Mouse (Mus musculus) heart, embryonic 12.5 days (tissue): Measurements from ENCODE around the gene Bace1. TPM values are rescaled to one million over a fixed set of nuclear protein-coding genes. Genes with fewer than 3 reads are reported as not detected.
A peak's percentile ranks its signal among the peaks of the same experiment; 100 is the strongest.

Source experiments
- ATAC-seq: fragments of 200-750 bp; cut with Nextera tagmentation; 2 replicates; pipeline ENCODE4 v1.8.0; 2017; ENCODE audit warnings: moderate TSS enrichment, moderate library complexity; ENCODE audit not compliant: insufficient number of reproducible peaks, low FRiP score
- H3K27ac ChIP-seq: fragments of 300-500 bp; sonication (generic); 2 replicates; pipeline ENCODE4 v1.5.1; 2016; ENCODE audit warnings: mild to moderate bottlenecking, moderate library complexity; ENCODE audit not compliant: poor library complexity, severe bottlenecking
- H3K27me3 ChIP-seq: fragments of 300-500 bp; sonication (generic); replicated peaks from 2 replicates; pipeline ENCODE4 v1.6.1; 2016; ENCODE audit warnings: mild to moderate bottlenecking, moderate library complexity
- H3K36me3 ChIP-seq: fragments of 300-500 bp; sonication (generic); 2 replicates; pipeline ENCODE4 v1.6.1; 2016; ENCODE audit warnings: mild to moderate bottlenecking, moderate library complexity
- H3K4me1 ChIP-seq: fragments of 300-500 bp; sonication (generic); replicated peaks from 2 replicates; pipeline ENCODE4 v1.6.1; 2016; ENCODE audit warnings: mild to moderate bottlenecking
- H3K4me2 ChIP-seq: fragments of 300-500 bp; sonication (generic); 2 replicates; pipeline ENCODE4 v1.6.1; 2016; ENCODE audit warnings: mild to moderate bottlenecking, moderate library complexity
- H3K4me3 ChIP-seq: fragments of 300-500 bp; sonication (generic); 2 replicates; pipeline ENCODE4 v1.5.1; 2016; ENCODE audit warnings: mild to moderate bottlenecking
- H3K9ac ChIP-seq: fragments of 300-500 bp; sonication (generic); 2 replicates; pipeline ENCODE4 v1.6.1; 2016; ENCODE audit warnings: mild to moderate bottlenecking, moderate library complexity
- H3K9me3 ChIP-seq: fragments of 300-500 bp; sonication (generic); replicated peaks from 2 replicates; pipeline ENCODE4 v1.6.1; 2016; ENCODE audit warnings: mild to moderate bottlenecking, moderate library complexity
- WGBS: fragments of 180-500 bp; shearing (Covaris S2); methylation state at CpG from one replicate; pipeline ENCODE4 v1.1.7; 2016; 5-methylcytosine and 5-hydroxymethylcytosine counted together
- polyA plus RNA-seq: library from polyadenylated mRNA; unstranded; fragments of >200 nt; fragmentation: Nextera tagmentation; extraction: Ambion mirVana; gene quantifications from 2 replicates; pipeline ENCODE4 v1.2.1, GENCODE M21; 2016

The Bace1 gene
- polyA plus RNA-seq, 1 experiment from 2014 or later, result 21.4 TPM

GRCm38 (mm10) chr9:45850528-45851155, 12.3 kb downstream of the Bace1 start:
- H3K9ac ChIP-seq, result no peak overlapping the region
- H3K36me3 ChIP-seq, result peaks cover 26% of the 10 kb centered on the region
- no peak for ATAC-seq
- 70% methylated on average over 8 of the region's 8 CpGs for WGBS
- no peak overlapping the region for H3K4me2 ChIP-seq
- H3K27ac ChIP-seq, result peak overlapping the region; percentile 77
- no peaks in the 10 kb centered on the region for H3K9me3 ChIP-seq
- H3K27me3 ChIP-seq, result no peaks in the 10 kb centered on the region
- H3K4me3 ChIP-seq, result no peak overlapping the region
- H3K4me1 ChIP-seq, result peaks cover 38% of the 10 kb centered on the region

- no peaks in the 10 kb centered on the region for H3K9me3 ChIP-seq
- H3K4me3 ChIP-seq, result no peak overlapping the region
- peaks cover 33% of the 10 kb centered on the region for H3K36me3 ChIP-seq
- H3K4me1 ChIP-seq, result peaks cover 38% of the 10 kb centered on the region
- H3K4me2 ChIP-seq, result no peak overlapping the region
- H3K27me3 ChIP-seq, result no peaks in the 10 kb centered on the region
- no peak overlapping the region for H3K27ac ChIP-seq
- 58% methylated on average over 5 of the region's 5 CpGs for WGBS
- no peak for ATAC-seq
- H3K9ac ChIP-seq, result no peak overlapping the region
Measured at GRCm38 (mm10) chr9:45851330-45851729, 12.9 kb downstream of the Bace1 start.

- WGBS, result 90% methylated on average over 2 of the region's 2 CpGs
- H3K27me3 ChIP-seq, result no peaks in the 10 kb centered on the region
- no peaks in the 10 kb centered on the region for H3K9me3 ChIP-seq
- no peak overlapping the region for H3K4me3 ChIP-seq
- H3K9ac ChIP-seq, result no peak overlapping the region
- no peak overlapping the region for H3K27ac ChIP-seq
- no peak overlapping the region for H3K4me2 ChIP-seq
- peaks cover 38% of the 10 kb centered on the region for H3K36me3 ChIP-seq
- H3K4me1 ChIP-seq, result peaks cover 38% of the 10 kb centered on the region
- ATAC-seq, result no peak
Measured at GRCm38 (mm10) chr9:45851776-45852175, 13.4 kb downstream of the Bace1 start.

- no peak overlapping the region for H3K27ac ChIP-seq
- no peak overlapping the region for H3K9ac ChIP-seq
- peaks cover 32% of the 10 kb centered on the region for H3K4me1 ChIP-seq
- no peaks in the 10 kb centered on the region for H3K9me3 ChIP-seq
- no peak for ATAC-seq
- no peak overlapping the region for H3K4me3 ChIP-seq
- WGBS, result 92% methylated on average over 2 of the region's 2 CpGs
- H3K36me3 ChIP-seq, result peaks cover 57% of the 10 kb centered on the region
- H3K27me3 ChIP-seq, result no peaks in the 10 kb centered on the region
- no peak overlapping the region for H3K4me2 ChIP-seq
Measured at GRCm38 (mm10) chr9:45853695-45854094, 15.3 kb downstream of the Bace1 start.

GRCm38 (mm10) chr9:45854136-45854535, 15.8 kb downstream of the Bace1 start:
- WGBS, result 77% methylated on average over 1 of the region's 1 CpGs
- H3K36me3 ChIP-seq, result peaks cover 61% of the 10 kb centered on the region
- ATAC-seq, result no peak
- H3K4me2 ChIP-seq, result no peak overlapping the region
- H3K27me3 ChIP-seq, result no peaks in the 10 kb centered on the region
- H3K27ac ChIP-seq, result no peak overlapping the region
- H3K9me3 ChIP-seq, result no peaks in the 10 kb centered on the region
- peaks cover 28% of the 10 kb centered on the region for H3K4me1 ChIP-seq
- no peak overlapping the region for H3K9ac ChIP-seq
- no peak overlapping the region for H3K4me3 ChIP-seq

- Histone ChIP-seq H3K4me1 (no peaks in the 10 kb centered on the region), H3K9me3 (no peaks in the 10 kb centered on the region), H3K27me3 (no peaks in the 10 kb centered on the region), H3K27ac (no peak overlapping the region), H3K36me3 (peaks cover 96% of the 10 kb centered on the region), H3K4me2 (no peak overlapping the region), H3K4me3 (no peak overlapping the region), H3K9ac (no peak overlapping the region)
- no peak for ATAC-seq
- WGBS, result 90% methylated on average over 10 of the region's 10 CpGs
Measured at GRCm38 (mm10) chr9:45859364-45859763, 21.0 kb downstream of the Bace1 start.

GRCm38 (mm10) chr9:45861813-45862212, 23.4 kb downstream of the Bace1 start:
- Histone ChIP-seq H3K9ac (no peak overlapping the region), H3K27me3 (no peaks in the 10 kb centered on the region), H3K4me3 (no peak overlapping the region), H3K27ac (no peak overlapping the region), H3K4me2 (no peak overlapping the region), H3K9me3 (no peaks in the 10 kb centered on the region), H3K36me3 (peaks cover 94% of the 10 kb centered on the region), H3K4me1 (no peaks in the 10 kb centered on the region)
- no peak for ATAC-seq
- WGBS, result 90% methylated on average over 7 of the region's 7 CpGs

GRCm38 (mm10) chr9:45869181-45869580, 30.8 kb downstream of the Bace1 start:
- no peak overlapping the region for H3K4me2 ChIP-seq
- no peak overlapping the region for H3K27ac ChIP-seq
- no peaks in the 10 kb centered on the region for H3K4me1 ChIP-seq
- H3K4me3 ChIP-seq, result no peak overlapping the region
- H3K27me3 ChIP-seq, result no peaks in the 10 kb centered on the region
- no peak overlapping the region for H3K9ac ChIP-seq
- H3K36me3 ChIP-seq, result peaks cover 85% of the 10 kb centered on the region
- WGBS, result 96% methylated on average over 3 of the region's 3 CpGs
- ATAC-seq, result no peak
- no peaks in the 10 kb centered on the region for H3K9me3 ChIP-seq

GRCm38 (mm10) chr9:45870265-45870664, 31.9 kb downstream of the Bace1 start:
- peaks cover 81% of the 10 kb centered on the region for H3K36me3 ChIP-seq
- H3K4me2 ChIP-seq, result no peak overlapping the region
- 89% methylated on average over 3 of the region's 3 CpGs for WGBS
- H3K9ac ChIP-seq, result no peak overlapping the region
- no peak for ATAC-seq
- H3K9me3 ChIP-seq, result no peaks in the 10 kb centered on the region
- H3K4me3 ChIP-seq, result no peak overlapping the region
- no peaks in the 10 kb centered on the region for H3K4me1 ChIP-seq
- H3K27ac ChIP-seq, result no peak overlapping the region
- H3K27me3 ChIP-seq, result no peaks in the 10 kb centered on the region

- Histone ChIP-seq H3K27me3 (no peaks in the 10 kb centered on the region), H3K9ac (no peak overlapping the region), H3K27ac (no peak overlapping the region), H3K9me3 (no peaks in the 10 kb centered on the region), H3K4me2 (no peak overlapping the region), H3K4me3 (no peak overlapping the region), H3K36me3 (peaks cover 61% of the 10 kb centered on the region), H3K4me1 (no peaks in the 10 kb centered on the region)
- no peak for ATAC-seq
- 76% methylated on average over 2 of the region's 2 CpGs for WGBS
Measured at GRCm38 (mm10) chr9:45877928-45878327, 39.5 kb downstream of the Bace1 start.

- ATAC-seq, result no peak
- H3K36me3 ChIP-seq, result peaks cover 89% of the 10 kb centered on the region
- H3K9me3 ChIP-seq, result no peaks in the 10 kb centered on the region
- H3K4me1 ChIP-seq, result no peaks in the 10 kb centered on the region
- no peak overlapping the region for H3K27ac ChIP-seq
- H3K9ac ChIP-seq, result no peak overlapping the region
- no peak overlapping the region for H3K4me2 ChIP-seq
- H3K27me3 ChIP-seq, result no peaks in the 10 kb centered on the region
- H3K4me3 ChIP-seq, result no peak overlapping the region
Measured at GRCm38 (mm10) chr9:45893681-45894080, 55.3 kb downstream of the Bace1 start.

- WGBS, result 51% methylated on average over 4 of the region's 4 CpGs
- Histone ChIP-seq H3K36me3 (peaks cover 31% of the 10 kb centered on the region), H3K4me2 (peak overlapping the region; percentile 80), H3K27ac (no peak overlapping the region), H3K9ac (no peak overlapping the region), H3K4me1 (peaks cover 21% of the 10 kb centered on the region), H3K9me3 (no peaks in the 10 kb centered on the region), H3K27me3 (no peaks in the 10 kb centered on the region), H3K4me3 (peak overlapping the region; percentile 95)
- ATAC-seq, result no peak
Measured at GRCm38 (mm10) chr9:45905196-45905595, 66.8 kb downstream of the Bace1 start.
